Mouse (Mus musculus) heart, adult 8-10 months (tissue): Measurements from ENCODE around the gene Col25a1. TPM values are rescaled to one million over a fixed set of nuclear protein-coding genes. Genes with fewer than 3 reads are reported as not detected.

Experiments used
- DNase-seq: peaks from one replicate; pipeline ENCODE4 v3.0.0; 2022; ENCODE audit warnings: low spot score
- total RNA-seq, 4 experiments: library from RNA; stranded (reverse); gene quantifications; 2 replicates each; pipeline ENCODE4 v1.2.4; 2022

Gene Col25a1
- total RNA-seq, 4 experiments from 2014 or later: 0.20 to 0.34 (median 0.23) TPM

DNA sequence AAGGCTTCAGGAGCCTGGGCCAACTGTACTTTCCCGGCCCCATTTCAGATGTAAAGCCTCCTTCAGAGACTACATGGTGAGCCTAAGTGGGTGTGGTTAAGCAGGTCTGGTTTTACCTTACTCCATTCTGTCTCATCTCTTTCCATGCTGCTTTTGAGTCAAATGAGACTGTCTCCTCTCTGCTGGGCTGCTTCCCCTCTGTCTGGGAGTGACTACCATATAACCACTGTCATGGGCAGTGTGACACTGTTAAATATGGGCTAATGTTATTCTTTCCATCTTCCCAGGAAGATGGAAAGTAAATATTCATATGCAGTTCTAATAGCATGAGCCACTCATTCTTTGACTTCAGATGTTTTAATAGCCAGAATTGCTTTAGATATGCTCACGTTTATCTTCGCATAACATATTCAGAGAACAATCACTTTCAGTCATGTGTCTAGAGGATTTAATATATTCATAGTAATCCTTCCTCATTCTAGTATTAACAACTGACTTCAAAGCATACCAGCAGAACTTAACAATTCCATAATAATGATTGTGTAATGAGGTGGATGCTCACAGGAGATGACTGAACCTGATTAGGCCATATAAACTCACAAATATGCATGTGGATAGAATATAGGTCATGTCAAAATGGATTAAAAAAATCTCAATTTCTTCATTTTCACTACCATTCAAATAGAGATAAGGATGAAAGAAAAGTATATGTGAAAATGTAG, 243.5 kb downstream of the Col25a1 start:
- no peak for DNase-seq

GRCm38 (mm10) chr3:130377786-130378185, 246.5 kb downstream of the Col25a1 start:
- DNase-seq: no peak

DNA sequence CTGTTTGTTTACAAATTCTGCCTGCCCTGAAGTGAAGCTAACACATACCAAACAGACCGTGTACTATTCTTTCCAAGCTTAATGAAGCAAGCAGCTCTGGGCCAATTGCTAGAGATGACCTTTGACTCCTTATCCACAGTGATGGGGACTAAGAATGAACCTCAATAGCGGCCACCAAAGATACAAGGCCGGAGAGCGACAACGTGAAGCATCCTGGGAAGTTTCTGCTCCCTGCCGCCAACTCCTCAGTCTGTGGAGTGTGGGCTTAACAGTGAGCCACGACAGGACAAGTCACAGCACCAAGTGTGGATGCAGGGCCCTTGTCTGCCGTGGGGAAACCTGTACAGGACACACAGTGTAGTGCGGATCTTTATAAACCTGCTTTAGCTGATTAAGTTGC, 247.3 kb downstream of the Col25a1 start:
- no peak for DNase-seq

DNA sequence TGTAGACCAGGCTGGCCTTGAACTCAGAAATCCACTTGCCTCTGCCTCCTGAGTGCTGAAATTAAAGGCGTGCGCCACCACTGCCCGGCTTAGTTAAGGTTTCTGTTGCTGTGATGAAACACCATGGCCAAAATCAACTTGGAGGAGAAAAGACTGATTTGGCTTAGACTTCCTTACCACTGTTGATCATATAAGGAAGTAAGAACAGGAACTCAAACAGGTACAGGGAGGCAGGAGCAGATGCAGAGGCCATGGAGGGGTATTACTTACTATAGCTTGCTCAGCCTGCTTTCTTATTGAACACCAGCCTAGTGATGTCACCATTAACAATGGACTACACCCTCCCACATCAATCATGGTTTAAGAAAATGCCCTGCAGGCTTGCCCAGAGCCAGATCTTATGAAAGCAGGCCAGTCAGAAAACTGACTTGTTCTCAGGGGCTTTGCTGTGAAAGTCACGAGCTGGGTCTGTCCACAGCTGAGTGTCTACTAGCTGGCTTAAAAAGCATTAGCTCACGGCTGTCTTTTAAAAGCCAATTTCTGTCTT, 249.1 kb downstream of the Col25a1 start:
- no peak for DNase-seq

DNA sequence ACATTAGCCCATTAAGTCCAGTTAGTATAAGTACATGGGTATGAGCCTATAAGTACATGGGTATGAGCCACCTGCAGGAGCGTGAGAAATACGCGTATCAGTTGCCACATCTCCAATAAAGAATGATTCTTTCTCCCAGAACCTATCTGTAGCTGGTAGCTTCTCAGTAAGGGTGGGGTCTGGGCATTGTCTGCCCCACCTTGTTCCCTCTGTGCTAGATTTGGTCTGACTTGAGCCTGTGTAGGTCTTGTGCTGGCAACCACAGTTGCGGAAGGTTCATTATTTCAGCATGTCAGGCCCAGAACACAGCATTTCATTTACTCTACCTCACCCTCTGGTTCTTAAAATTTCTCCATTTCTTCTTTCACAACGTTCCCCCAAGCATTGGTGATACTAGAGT, 250.4 kb downstream of the Col25a1 start:
- no peak for DNase-seq

GRCm38 (mm10) chr3:130385856-130386255, 254.6 kb downstream of the Col25a1 start:
- no peak for DNase-seq

GRCm38 (mm10) chr3:130387156-130387555, 255.9 kb downstream of the Col25a1 start:
- no peak for DNase-seq

DNA sequence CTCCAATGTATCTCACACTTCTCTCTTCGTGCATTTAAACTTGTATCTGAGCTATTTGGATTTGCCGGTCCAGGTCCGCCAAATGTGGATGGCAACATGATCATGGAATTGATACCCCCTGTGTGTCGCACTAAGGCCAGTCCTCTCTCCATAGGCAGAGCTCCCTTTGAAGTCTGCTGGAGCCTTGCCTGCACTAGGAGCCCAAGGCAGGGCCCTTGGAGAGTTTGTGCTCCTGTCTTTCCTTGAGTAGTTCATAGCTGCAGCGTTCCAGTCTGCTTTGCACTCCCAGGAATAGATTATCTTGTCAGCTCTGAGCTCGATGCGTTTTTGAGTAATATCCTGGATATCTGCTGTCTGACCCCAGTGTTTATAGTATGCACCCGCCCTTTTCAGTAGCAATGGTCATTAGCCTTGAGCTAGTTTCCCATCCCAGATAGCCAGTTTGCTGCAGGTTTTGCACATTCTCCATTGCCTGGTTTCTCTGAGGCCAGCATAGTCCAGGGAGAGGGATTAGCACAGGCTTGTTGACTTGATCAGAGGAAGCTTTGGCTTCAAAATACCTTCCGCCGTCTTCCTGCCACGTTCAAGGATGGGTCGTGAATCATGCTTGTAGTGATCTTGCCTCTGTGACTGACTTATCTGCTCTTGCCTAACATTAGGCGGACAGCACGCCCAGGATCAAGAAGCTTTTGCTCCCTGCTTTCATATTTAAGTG, 258.1 kb downstream of the Col25a1 start:
- DNase-seq: no peak

GRCm38 (mm10) chr3:130396636-130397035, 265.3 kb downstream of the Col25a1 start:
- DNase-seq: no peak

- peak; percentile 24 for DNase-seq
Measured at GRCm38 (mm10) chr3:130400716-130401559, 269.6 kb downstream of the Col25a1 start.

GRCm38 (mm10) chr3:130401560-130401852, 270.2 kb downstream of the Col25a1 start:
- no peak for DNase-seq

DNA sequence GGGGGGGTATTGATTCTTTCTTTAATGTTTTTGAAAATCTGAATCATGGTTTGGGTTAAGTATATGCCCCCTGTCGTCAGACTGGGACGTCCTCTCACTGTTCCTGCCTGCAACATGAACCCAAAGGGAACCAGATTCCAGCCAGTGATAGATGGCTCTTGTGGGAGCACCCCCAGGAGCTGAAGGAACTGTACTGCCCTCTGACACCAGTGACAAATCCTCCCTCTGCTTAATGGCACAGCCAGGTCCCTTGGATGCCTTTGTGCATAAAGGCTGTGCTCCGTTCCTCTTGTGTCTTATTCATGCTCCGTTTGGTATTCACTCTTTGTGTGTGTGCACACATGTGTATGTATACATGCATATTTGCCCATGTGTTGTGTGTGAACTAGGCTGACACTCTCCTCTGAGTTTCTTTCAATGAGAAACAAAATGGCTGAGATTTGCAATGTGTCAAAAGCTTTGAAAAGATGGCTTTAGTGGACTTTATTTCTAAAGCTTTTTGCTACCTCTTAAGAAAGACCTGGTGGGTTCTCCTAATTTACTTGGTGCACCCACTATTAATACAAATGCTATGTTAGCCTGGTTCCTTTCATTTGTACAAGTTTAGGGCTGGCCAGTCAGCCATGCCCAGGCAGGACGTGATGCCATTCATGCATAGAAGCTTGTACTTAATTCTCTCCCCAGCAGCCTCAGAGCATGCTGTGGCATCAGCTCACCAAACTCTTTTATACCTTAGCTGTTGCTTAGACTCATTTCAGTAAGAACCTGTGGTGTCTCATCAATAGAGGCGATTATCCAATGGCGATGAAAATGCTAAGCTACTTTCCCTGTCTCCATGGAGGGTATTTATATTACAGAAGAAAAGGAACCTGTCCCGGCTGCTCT, 273.5 kb downstream of the Col25a1 start:
- no peak for DNase-seq

GRCm38 (mm10) chr3:130407201-130407600, 275.9 kb downstream of the Col25a1 start:
- DNase-seq: no peak

- DNase-seq: no peak
Measured at GRCm38 (mm10) chr3:130413239-130413638, 281.9 kb downstream of the Col25a1 start.

GRCm38 (mm10) chr3:130418951-130419350, 287.6 kb downstream of the Col25a1 start:
- no peak for DNase-seq

- DNase-seq: no peak
Measured at GRCm38 (mm10) chr3:130428796-130429195, 297.5 kb downstream of the Col25a1 start.

GRCm38 (mm10) chr3:130430052-130430451, 298.8 kb downstream of the Col25a1 start:
- no peak for DNase-seq

- no peak for DNase-seq
Measured at GRCm38 (mm10) chr3:130432818-130433217, 301.5 kb downstream of the Col25a1 start.

GRCm38 (mm10) chr3:130436956-130437355, 305.7 kb downstream of the Col25a1 start:
- no peak for DNase-seq

- DNase-seq: no peak
Measured at GRCm38 (mm10) chr3:130439767-130440166, 308.5 kb downstream of the Col25a1 start.

DNA sequence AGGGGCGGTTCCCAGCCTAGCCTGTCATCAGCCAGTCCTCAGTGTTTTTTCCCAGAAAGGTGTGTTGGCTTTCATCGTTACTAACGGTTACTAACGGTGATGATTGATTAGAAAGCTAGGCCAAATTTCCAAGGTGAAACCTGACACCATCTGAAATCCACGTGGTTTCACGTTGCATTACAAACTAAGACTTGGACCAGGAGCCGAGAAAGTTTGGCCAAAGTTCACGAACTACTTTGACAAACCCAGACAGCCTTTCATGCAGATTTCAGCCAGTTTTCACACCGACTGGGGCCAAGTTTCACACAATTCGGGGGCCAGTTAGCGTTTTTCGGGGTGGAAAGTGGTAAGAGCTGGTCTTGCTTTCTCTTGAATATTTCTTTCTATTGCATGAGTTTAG, 309.4 kb downstream of the Col25a1 start:
- no peak for DNase-seq
